Mouse (Mus musculus) hindbrain, embryonic 15.5 days (tissue): ENCODE data around the gene Cyp4a14. TPM values are rescaled to one million over a fixed set of nuclear protein-coding genes. Genes with fewer than 3 reads are reported as not detected.
"Not testable (repeated sequence)": the region's sequence is repeated elsewhere in the genome, so short reads cannot be mapped to it uniquely, and the experiment has no call there.

Experiments
- ATAC-seq: fragments of 200-750 bp; cut with Nextera tagmentation; 2 replicates; pipeline ENCODE4 v1.8.0; 2017; ENCODE audit warnings: low read depth, moderate number of reproducible peaks, moderate TSS enrichment; ENCODE audit not compliant: low FRiP score
- H3K27ac ChIP-seq: fragments of 300-500 bp; sonication (generic); replicated peaks from 2 replicates; pipeline ENCODE4 v1.5.1; 2015; ENCODE audit warnings: mild to moderate bottlenecking, inconsistent platforms
- H3K27me3 ChIP-seq: fragments of 300-500 bp; sonication (generic); 2 replicates; pipeline ENCODE4 v1.6.1; 2015; ENCODE audit warnings: control low read depth, inconsistent platforms
- H3K36me3 ChIP-seq: fragments of 300-500 bp; sonication (generic); 2 replicates; pipeline ENCODE4 v1.6.1; 2015; ENCODE audit warnings: control low read depth, inconsistent platforms
- H3K4me1 ChIP-seq: fragments of 300-500 bp; sonication (generic); replicated peaks from 2 replicates; pipeline ENCODE4 v1.6.1; 2015; ENCODE audit warnings: control low read depth, inconsistent platforms
- H3K4me2 ChIP-seq: fragments of 300-500 bp; sonication (generic); 2 replicates; pipeline ENCODE4 v1.6.1; 2015; ENCODE audit warnings: moderate library complexity, mild to moderate bottlenecking, inconsistent platforms
- H3K4me3 ChIP-seq: fragments of 300-500 bp; sonication (generic); 2 replicates; pipeline ENCODE4 v1.5.1; 2015; ENCODE audit warnings: mild to moderate bottlenecking, inconsistent platforms
- H3K9ac ChIP-seq: fragments of 300-500 bp; sonication (generic); 2 replicates; pipeline ENCODE4 v1.6.1; 2015; ENCODE audit warnings: inconsistent platforms
- H3K9me3 ChIP-seq: fragments of 300-500 bp; sonication (generic); 2 replicates; pipeline ENCODE4 v1.6.1; 2016; ENCODE audit warnings: control low read depth, inconsistent platforms
- WGBS: fragments of 180-500 bp; shearing (Covaris S2); methylation state at CpG from one replicate; pipeline ENCODE4 v1.1.7; 2015; 5-methylcytosine and 5-hydroxymethylcytosine counted together
- polyA plus RNA-seq: library from polyadenylated mRNA; unstranded; fragments of >200 nt; fragmentation: Nextera tagmentation; extraction: Ambion mirVana; gene quantifications from 2 replicates; pipeline ENCODE4 v1.2.1, GENCODE M21; 2015

The Cyp4a14 gene
- polyA plus RNA-seq, result not detected in 2 replicates

GRCm38 (mm10) chr4:115496001-115496400 is at the start of gene Cyp4a14:
Cyp4a14 (minus strand) TSS chr4:115496142.
- Histone ChIP-seq H3K4me1 (no peaks in the 10 kb centered on the region), H3K27me3 (no peaks in the 10 kb centered on the region), H3K36me3 (no peaks in the 10 kb centered on the region), H3K4me2 (no peak within 1 kb of the TSS), H3K9ac (no peak within 1 kb of the TSS), H3K4me3 (no peak within 1 kb of the TSS), H3K27ac (no peak within 1 kb of the TSS), H3K9me3 (no peaks in the 10 kb centered on the region)
- ATAC-seq, result no peak
- WGBS, result 97% methylated on average over 1 of the region's 1 CpGs

- no peaks in the 10 kb centered on the region for H3K9me3 ChIP-seq
- no peak overlapping the region for H3K9ac ChIP-seq
- ATAC-seq, result no peak
- H3K27me3 ChIP-seq, result no peaks in the 10 kb centered on the region
- no peak overlapping the region for H3K27ac ChIP-seq
- WGBS, result 58% methylated on average over 1 of the region's 1 CpGs
- no peak overlapping the region for H3K4me3 ChIP-seq
- no peaks in the 10 kb centered on the region for H3K36me3 ChIP-seq
- H3K4me1 ChIP-seq, result no peaks in the 10 kb centered on the region
- H3K4me2 ChIP-seq, result no peak overlapping the region
These were observed 49.2 kb upstream of the Cyp4a14 start for GRCm38 (mm10) chr4:115545101-115545500.

- Histone ChIP-seq H3K4me2 (no peak overlapping the region), H3K4me1 (no peaks in the 10 kb centered on the region), H3K27me3 (no peaks in the 10 kb centered on the region), H3K27ac (no peak overlapping the region), H3K9ac (no peak overlapping the region), H3K36me3 (no peaks in the 10 kb centered on the region), H3K9me3 (no peaks in the 10 kb centered on the region), H3K4me3 (no peak overlapping the region)
- WGBS, result 91% methylated on average over 2 of the region's 2 CpGs
- no peak for ATAC-seq
These were observed 25.8 kb upstream of the Cyp4a14 start for GRCm38 (mm10) chr4:115521766-115522165.

GRCm38 (mm10) chr4:115519444-115519843 is 23.5 kb upstream of the Cyp4a14 start:
- H3K4me3 ChIP-seq, result no peak overlapping the region
- H3K4me2 ChIP-seq, result no peak overlapping the region
- no peak overlapping the region for H3K27ac ChIP-seq
- H3K36me3 ChIP-seq, result no peaks in the 10 kb centered on the region
- H3K27me3 ChIP-seq, result no peaks in the 10 kb centered on the region
- 89% methylated on average over 4 of the region's 4 CpGs for WGBS
- no peaks in the 10 kb centered on the region for H3K4me1 ChIP-seq
- H3K9me3 ChIP-seq, result no peaks in the 10 kb centered on the region
- no peak overlapping the region for H3K9ac ChIP-seq
- ATAC-seq, result no peak

- not testable (repeated sequence) for H3K9me3 ChIP-seq, H3K27me3 ChIP-seq, H3K9ac ChIP-seq, H3K36me3 ChIP-seq, H3K4me3 ChIP-seq, H3K4me2 ChIP-seq, ATAC-seq, H3K27ac ChIP-seq, H3K4me1 ChIP-seq
- 90% methylated on average over 5 of the region's 5 CpGs for WGBS
These were observed 22.1 kb upstream of the Cyp4a14 start, which contains the start of gene Cyp4a10 for GRCm38 (mm10) chr4:115518000-115518399. Cyp4a10 (plus strand) TSS chr4:115518264.

GRCm38 (mm10) chr4:115513964-115514363 is 18.0 kb upstream of the Cyp4a14 start:
- not testable (repeated sequence) for H3K27me3 ChIP-seq, H3K4me1 ChIP-seq, H3K9me3 ChIP-seq, ATAC-seq, H3K27ac ChIP-seq, H3K9ac ChIP-seq, H3K4me2 ChIP-seq, H3K4me3 ChIP-seq, H3K36me3 ChIP-seq

GRCm38 (mm10) chr4:115497466-115497865 is 1.5 kb upstream of the Cyp4a14 start:
- Histone ChIP-seq H3K4me1 (no peaks in the 10 kb centered on the region), H3K9ac (no peak overlapping the region), H3K27me3 (no peaks in the 10 kb centered on the region), H3K36me3 (no peaks in the 10 kb centered on the region), H3K4me3 (no peak overlapping the region), H3K4me2 (no peak overlapping the region), H3K9me3 (no peaks in the 10 kb centered on the region), H3K27ac (no peak overlapping the region)
- ATAC-seq, result no peak
- WGBS, result 88% methylated on average over 3 of the region's 3 CpGs

GRCm38 (mm10) chr4:115481006-115481652 is 14.8 kb downstream of the Cyp4a14 start:
- WGBS, result 76% methylated on average over 6 of the region's 6 CpGs
- no peak overlapping the region for H3K9ac ChIP-seq
- no peak overlapping the region for H3K4me2 ChIP-seq
- ATAC-seq, result no peak
- no peaks in the 10 kb centered on the region for H3K27me3 ChIP-seq
- no peak overlapping the region for H3K27ac ChIP-seq
- H3K9me3 ChIP-seq, result no peaks in the 10 kb centered on the region
- H3K4me3 ChIP-seq, result no peak overlapping the region
- H3K36me3 ChIP-seq, result no peaks in the 10 kb centered on the region
- no peaks in the 10 kb centered on the region for H3K4me1 ChIP-seq

GRCm38 (mm10) chr4:115476051-115476450 is 19.9 kb downstream of the Cyp4a14 start:
- H3K27me3 ChIP-seq, H3K4me1 ChIP-seq, H3K36me3 ChIP-seq, H3K4me2 ChIP-seq, H3K9me3 ChIP-seq, ATAC-seq, H3K27ac ChIP-seq, H3K4me3 ChIP-seq, H3K9ac ChIP-seq: not testable (repeated sequence)

GRCm38 (mm10) chr4:115473585-115473984 is 22.4 kb downstream of the Cyp4a14 start:
- not testable (repeated sequence) for ATAC-seq, H3K9me3 ChIP-seq, H3K4me3 ChIP-seq

GRCm38 (mm10) chr4:115452304-115452703 is 43.6 kb downstream of the Cyp4a14 start, which contains the start of gene Cyp4a30b:
Cyp4a30b (plus strand) TSS chr4:115452604.
- Histone ChIP-seq H3K4me2 (no peak within 1 kb of the TSS), H3K9me3 (no peaks in the 10 kb centered on the region), H3K36me3 (no peaks in the 10 kb centered on the region), H3K9ac (no peak within 1 kb of the TSS), H3K4me1 (no peaks in the 10 kb centered on the region), H3K27me3 (no peaks in the 10 kb centered on the region), H3K27ac (no peak within 1 kb of the TSS), H3K4me3 (no peak within 1 kb of the TSS)
- 79% methylated on average over 3 of the region's 3 CpGs for WGBS
- no peak for ATAC-seq

More at GRCm38 (mm10) chr4:115473585-115473984, 22.4 kb downstream of the Cyp4a14 start:
- not testable (repeated sequence) for H3K4me1 ChIP-seq, H3K9ac ChIP-seq, H3K27me3 ChIP-seq, H3K27ac ChIP-seq, H3K36me3 ChIP-seq, H3K4me2 ChIP-seq
- 89% methylated on average over 3 of the region's 3 CpGs for WGBS

GRCm38 (mm10) chr4:115450577-115451137 is 45.3 kb downstream of the Cyp4a14 start:
- Histone ChIP-seq H3K4me2 (no peak overlapping the region), H3K4me3 (no peak overlapping the region), H3K36me3 (no peaks in the 10 kb centered on the region), H3K27ac (no peak overlapping the region), H3K4me1 (no peaks in the 10 kb centered on the region), H3K27me3 (no peaks in the 10 kb centered on the region), H3K9me3 (no peaks in the 10 kb centered on the region), H3K9ac (no peak overlapping the region)
- ATAC-seq, result no peak
- WGBS, result 78% methylated on average over 3 of the region's 3 CpGs
